Mouse (Mus musculus) mature B cell (primary cell): ENCODE data around the gene Tiam1.

ENCODE experiments used
- in situ Hi-C: fragments of 300-500 bp; cut with MboI; formaldehyde crosslinking; loops from 2 replicates; pipeline ENCODE4 v1.14.3; 2019

Tiam1 gene

DNA sequence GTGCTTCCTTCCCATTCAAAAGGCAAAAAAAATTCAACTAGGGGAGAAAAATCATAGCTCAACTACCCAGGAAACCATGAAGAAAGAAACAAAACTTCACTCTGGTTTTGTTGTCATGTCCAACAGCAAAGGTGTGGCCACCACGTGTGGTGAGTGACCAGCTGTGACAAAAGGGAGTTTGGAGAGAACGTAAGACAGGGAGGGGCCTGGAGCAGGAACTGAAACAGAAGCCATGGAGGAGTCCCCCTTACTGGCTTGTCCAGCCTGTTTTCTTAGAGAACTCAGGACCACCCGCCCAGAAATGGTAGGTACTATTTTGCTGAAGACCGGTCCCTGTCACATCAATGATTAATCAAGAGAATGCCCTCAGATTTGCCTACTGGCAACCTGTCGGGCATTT is 342.1 kb downstream of the Tiam1 start:
- in situ Hi-C loops, result no loop called here

DNA sequence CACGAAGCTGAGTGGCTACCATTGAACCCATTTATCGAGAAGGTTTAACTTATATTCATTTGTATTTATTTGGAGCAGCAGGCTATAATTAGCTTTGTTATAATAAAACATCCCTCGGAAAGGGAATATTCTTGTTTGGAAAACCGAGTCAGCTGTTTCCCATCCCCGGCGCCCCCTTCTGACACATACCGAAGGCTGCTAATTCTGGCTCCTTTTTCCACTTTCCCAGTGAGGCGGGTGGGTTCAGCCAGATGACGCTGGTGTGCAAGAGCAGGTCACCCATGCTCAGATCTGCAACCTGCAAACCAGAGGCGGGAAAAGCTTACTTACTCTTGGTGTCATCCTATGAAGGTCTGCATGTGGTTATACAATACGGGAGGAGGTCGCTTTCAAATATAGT is 343.8 kb downstream of the Tiam1 start:
- in situ Hi-C loops, result no loop called here

DNA sequence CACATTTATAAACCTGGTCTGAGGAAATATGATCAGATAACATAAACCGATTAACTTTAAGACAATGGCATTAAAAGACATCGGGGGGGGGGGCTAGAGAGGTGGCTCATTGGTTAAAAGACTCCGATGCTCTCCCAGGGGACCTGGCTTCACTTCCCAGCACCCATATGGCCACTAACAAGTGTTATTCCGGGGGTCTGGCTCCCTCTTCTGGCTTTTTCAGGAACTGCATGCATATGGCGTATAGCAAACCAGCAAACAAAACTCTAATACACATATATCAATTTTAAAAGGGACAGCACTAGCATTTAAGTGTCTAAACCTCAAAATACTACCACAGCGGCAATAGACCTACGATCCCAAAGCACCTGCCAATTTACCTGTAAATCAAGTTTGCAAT is 347.0 kb downstream of the Tiam1 start:
- in situ Hi-C loops, result no loop called here

DNA sequence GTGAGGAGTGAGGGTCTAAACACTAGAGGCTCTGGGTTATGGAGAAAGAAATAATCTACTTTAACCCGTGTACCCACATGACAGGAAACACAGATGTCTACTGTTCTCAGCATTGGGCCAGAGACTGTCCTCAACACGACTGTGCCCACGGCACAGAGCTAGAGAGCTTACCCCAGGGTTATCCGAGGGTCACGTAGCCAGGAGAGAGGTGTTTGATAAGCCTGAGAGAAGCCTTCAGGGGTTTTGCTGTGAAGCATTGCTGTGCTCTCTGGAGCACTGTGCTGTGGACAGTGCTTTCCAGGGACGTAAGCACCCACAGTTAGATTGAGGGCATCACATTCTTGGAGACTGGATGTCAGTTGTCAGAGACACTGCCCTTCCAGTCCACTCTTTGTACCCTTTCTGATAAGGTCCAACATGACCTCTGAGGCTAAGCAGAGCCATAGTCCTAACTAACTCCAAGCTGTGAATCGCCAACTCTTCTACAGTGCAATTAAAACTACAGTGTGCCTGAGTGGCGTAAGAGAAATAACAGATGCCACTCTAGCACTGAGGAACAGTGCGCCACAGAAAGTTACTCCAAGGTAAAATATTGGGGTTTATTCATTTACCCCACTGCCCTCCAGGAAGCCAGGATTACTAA is 353.7 kb downstream of the Tiam1 start:
- in situ Hi-C loops, result no loop called here

DNA sequence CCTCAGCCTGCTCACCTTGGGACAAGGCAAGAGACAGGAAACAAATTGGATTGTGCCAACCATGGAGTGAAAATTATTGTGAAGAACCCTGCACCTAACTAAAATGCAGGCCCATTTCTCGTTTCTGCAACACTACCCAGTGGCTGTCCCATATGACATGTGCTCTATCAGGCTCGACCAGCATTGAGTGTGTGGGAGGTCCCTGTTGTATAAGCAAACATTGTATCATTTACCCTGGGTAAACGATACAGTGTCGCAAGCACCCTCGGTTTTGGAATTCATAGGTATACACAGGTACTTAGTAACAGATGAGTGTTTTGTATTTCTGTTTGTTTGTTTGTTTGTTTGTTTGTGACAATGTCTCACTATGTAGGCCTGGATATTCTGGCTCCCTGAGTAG is 357.8 kb downstream of the Tiam1 start:
- in situ Hi-C loops, result no loop called here

DNA sequence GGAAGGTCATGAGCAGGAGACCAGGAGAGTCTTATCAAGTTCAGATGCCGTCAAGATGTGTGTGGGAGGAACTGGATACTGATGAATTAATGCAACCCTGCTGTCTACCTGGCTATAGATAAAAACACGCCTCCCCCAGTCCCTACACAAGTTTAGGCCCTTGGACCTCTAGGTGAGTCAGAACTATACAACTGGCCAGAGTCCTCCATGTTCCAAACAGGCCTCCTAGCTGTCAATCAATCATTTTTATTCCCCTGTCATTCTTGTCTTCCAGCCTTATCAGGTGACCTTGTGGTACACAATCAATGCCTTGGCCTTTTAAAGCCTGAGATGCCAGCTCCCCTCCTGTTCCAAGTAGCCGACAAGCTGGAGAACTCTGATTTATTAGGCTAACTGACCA is 363.9 kb downstream of the Tiam1 start:
- in situ Hi-C loops, result loop anchor here (10.0 kb wide), 1 partner anchor 405 kb away; no protein-coding TSS in a partner anchor

DNA sequence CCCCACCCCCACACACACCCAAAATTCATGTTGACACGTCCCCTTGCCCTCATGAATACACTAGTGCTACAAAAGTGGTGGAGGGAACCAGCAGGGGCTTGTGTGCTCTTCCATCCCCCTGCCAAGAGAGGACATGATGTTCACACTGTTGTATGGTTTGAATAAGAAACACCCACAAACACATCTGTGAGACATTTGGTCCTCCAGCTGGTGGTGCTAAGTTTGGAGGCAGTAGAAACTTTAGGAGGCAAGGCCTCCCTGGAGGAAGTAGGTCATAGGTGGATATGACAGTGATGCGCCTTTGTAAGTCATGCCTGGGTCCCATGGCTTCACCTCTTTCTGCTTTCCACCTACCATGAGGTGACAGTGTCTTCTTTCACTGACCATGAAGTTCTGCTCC is 366.1 kb downstream of the Tiam1 start:
- in situ Hi-C loops, result loop anchor here (10.0 kb wide), 1 partner anchor 407 kb away; no protein-coding TSS in a partner anchor

DNA sequence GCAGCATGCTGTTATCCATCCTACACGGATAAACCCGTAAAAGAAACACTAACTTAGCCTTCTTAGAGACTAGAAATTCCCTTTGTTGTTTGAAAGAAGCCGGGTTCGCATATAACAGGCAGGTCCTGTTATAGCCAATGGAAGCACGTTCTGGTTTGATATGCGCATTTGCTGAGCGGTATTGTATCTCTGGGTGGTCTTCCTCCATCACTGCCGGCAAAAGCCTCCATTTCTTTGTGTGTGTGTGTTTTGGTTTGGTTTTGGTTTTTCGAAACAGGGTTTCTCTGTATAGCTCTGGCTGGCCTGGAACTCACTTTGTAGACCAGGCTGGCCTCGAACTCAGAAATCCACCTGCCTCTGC is 369.0 kb downstream of the Tiam1 start:
- in situ Hi-C loops, result loop anchor here (10.0 kb wide), 1 partner anchor 410 kb away; no protein-coding TSS in a partner anchor

DNA sequence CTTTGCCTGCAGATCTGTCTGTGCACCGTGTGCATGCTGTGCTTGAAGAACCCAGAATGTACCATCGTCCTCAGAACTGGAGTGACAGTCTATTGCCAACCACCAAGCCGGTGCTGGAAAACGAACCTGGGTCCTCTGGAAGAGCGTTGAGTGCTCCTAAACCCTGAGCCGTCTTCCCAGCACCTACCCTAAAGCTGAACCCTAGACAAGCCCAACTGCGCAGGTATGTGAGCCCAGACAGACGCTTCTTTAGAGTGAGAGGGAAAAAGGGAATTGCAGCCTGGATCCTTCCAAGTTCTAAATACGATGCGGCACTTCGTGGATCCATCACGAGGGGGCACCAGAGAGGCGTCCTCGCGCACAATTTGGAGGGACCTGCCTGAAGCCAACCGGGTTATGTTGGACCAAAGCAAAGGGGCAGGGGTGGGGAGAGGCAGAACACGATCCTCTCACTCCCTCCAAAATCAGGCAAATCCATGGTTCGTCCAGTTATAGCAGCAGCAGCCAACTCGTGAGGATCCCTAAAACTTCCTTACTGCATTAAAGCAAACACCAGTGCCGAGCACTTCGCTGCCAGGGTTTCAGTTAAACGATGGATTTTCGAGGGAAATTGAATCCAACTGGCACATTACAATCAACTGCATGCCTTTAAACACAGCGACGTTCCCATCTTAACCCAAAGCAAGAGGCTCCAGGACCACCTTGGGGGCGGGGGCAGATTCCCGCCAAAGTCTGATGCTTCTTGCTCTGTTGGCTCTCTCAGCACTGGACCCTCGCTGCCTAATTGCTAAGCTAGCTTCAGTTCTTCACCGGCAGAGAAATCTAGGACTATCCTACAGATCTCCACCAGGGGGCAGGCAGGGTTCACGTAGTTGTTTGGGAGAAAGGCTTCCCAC is 369.7 kb downstream of the Tiam1 start:
- in situ Hi-C loops, result loop anchor here (10.0 kb wide), 1 partner anchor 411 kb away; no protein-coding TSS in a partner anchor

DNA sequence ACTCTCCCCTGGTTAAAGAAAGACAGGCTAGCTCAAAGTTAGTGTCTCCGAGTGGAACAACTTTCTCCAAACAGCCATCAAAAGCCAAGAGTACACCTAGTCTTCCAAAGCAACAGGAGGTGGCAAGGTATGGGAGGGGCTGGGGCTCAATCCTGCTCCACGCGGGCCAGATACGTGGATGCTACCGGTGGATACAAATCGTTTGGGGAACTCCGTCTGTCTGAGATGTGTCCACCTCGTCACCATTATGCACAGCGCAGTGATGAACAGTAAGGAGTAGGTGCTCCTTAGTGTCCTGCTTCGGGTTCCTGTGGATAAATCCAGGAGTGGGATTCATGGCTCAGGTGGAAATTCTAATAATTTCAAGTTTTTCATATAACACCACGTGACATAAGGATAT is 377.6 kb downstream of the Tiam1 start:
- in situ Hi-C loops, result no loop called here

DNA sequence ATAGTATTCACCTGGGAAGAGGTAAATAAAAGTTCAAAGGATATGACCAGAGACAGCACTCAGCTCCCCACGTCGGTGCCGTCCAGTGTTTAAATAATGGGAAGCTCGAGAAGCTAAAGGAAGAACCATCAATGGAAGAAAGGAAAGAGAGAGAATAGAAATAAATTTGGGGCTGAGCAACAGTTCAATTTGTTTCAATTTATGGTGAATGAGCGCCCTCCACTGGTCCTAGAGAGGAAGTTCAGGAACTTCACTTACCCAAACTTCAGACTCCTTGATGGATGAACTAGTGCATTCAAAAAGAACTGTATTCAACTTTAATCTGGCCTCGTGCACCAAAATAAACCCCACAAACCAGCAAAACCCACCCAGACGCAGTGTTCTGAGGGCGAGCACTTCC is 378.1 kb downstream of the Tiam1 start:
- in situ Hi-C loops, result no loop called here

DNA sequence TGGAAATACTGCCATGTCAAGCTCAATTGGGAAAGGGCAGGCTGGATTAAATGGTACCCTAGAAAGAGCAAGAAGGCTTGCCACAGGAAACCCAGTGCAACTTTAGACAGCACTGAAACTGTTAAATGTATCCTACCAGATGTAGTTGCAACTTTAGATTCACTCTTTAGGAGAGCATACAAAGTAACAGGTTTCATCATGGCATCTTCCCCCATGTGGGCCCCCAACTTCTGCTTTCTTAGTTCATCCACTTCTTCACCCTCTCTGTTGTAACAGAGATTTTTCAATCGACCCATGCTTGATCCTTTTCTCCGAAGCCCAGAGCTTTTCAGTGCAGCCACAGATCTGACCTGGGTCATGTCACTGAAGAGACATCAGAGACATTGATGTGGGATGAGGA is 379.8 kb downstream of the Tiam1 start:
- in situ Hi-C loops, result no loop called here

DNA sequence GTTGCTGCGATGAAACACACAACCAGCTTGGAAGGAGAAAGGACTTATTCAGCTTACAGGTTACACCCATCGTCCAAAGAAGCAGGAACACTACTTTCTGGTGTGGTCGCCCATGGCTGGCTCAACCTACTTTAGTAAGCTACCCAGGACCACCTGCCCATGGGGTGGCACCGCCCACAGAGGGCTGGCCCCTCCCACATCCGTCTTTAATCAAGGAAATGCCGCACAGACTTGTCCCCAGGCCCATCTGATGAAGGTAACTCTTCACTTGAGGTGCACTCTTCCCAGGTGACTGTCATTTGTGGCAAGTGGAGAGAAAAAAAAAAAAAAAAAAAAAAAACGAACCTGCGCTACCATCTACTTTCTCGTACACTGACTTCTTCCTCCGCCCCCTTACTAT is 381.0 kb downstream of the Tiam1 start:
- in situ Hi-C loops, result no loop called here

DNA sequence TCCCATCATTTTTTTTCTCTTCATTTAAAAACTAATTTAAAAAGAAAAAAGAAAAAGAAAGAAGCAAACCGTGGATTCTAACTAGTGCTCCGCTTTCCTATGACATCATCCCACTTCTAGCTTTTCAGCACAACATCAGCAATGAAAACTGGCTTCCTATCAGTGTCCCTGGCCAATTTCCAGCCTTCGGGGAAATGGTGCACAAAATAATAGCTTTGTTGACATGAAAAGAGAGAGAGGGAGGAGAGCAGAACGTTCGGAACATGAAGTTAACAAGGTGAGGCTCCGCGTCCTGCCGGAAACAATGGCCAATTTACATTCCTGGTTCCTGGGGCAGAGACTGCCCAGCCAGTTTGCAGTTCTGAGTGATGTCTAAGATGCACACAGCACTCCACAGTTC is 381.5 kb downstream of the Tiam1 start:
- in situ Hi-C loops, result no loop called here

DNA sequence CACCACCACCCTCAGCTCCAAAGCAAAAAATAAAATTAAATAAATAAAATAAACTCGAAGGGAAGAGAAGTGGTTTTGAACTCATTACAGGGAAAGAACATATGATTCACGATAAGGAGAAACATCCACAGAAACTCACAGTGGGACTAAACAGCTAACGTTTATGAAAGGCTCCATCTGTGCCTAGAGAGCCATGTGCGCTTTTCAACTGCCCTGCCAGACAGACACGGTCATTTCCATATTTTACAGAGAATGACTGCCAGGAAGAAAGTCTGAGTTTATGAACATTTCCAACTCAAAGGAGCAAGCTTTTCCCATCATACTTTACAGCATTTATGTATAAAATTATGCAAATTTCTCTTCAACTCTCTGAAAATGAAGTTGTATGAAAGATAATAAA is 386.2 kb downstream of the Tiam1 start:
- in situ Hi-C loops, result no loop called here

DNA sequence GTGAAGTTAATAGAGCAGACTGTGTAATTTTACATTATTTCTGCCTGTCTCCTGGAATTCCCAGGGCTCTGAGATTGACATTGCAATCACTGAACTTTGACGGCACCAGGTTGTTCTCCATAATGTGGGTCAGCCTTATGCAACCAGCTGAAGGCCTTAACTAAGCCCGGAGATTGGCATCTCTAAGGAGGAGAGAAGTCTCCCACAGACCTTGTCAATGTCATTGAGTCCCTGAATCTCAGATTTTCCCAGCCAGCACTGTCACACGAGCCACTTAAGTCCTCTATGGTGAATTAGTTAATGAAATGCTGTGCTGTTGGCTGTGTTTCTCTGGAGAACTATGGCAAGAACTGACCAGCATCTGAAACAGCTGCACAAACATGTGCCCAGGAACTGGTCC is 388.9 kb downstream of the Tiam1 start:
- in situ Hi-C loops, result no loop called here

DNA sequence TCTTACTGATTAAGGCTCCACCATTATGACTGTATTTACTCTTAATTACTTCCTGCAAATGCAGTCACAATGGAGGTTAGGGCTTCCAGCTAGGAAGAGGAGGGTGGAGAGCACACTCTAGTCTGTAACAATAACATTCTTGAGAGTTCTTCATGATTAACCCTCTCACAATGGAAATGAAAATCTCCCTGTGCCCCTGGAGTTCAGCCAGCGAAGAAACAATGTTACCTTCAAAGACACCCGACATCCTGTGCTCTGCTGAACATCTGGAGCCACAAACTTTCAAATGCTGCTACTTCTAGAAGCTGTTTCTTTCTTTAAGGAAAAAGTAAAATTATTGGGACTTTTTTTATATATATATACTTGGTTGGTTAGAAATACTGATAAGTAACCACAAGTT is 395.7 kb downstream of the Tiam1 start:
- in situ Hi-C loops, result no loop called here

DNA sequence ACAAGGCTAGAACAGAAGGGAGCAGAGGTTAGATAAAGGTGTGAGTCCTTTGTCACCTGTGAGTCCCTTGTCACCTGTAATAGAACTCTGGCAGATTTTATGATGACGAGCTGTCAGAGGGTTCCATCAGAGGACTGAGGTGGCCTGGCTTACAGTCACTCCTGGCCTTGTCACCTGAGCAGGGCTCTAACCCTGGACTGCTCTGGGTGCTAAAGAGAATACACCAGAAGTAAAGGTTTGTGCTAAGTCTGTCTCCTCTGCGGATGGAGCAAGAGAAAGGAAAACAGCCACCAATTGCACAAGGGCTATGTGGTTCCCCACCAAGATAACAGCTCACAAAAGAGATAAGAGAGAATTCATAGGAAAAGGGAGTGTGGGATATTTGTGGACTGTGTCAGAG is 404.0 kb downstream of the Tiam1 start:
- in situ Hi-C loops, result no loop called here

DNA sequence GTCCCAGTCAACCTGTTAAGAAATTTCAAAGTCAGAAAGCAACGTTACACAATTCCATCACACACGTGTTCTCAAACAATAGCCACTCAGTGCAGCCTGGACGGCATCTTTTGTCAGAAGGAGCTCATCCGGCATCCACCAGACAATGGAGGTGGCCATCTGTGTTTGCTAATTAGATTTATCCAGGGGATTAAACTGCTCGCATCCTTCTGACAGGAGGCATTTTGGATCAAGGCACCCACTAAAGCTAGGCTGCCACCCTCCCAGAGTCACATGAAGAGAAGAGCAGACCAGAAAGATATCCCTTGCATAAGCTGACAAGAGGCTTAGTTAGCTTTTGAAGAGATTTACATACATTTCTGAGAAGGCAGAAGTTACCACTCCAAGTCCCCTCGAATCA is 404.6 kb downstream of the Tiam1 start:
- in situ Hi-C loops, result no loop called here
